ENCODE assay signal across 16 mouse cellular contexts in the genomic region with DNA sequence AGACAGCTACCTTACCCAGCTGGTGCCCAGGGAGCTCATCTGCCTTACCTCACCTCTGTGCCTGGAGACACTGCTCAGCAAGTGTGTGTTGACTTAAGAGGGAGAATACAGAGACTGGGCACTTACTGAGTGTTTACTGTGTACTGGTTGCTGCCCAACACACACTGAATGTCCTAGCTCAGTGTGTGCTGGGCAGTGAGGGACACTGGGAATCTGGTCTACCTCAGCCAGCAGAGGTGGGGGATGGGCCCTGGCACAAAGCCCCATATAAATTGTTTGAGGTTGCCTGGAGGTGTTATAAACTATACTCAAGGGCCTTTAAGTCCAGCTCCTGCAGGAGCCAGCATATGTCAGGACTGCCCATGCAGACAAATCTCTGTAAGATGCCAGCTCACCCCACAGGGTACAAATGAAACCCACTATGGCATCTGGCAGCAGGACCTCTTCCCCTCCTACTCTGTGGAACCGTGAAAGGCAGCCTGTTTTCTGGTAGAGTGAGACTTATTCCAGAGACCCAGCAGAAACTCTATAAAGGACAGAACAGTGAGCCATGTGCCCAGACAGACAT. TPM values are rescaled to one million over a fixed set of nuclear protein-coding genes. Genes with fewer than 3 reads are reported as not detected.
DNase-seq lines count a peak whose midpoint lies in the region; ATAC-seq and TF ChIP-seq lines count a peak whose summit lies in the region.
"Had no signal": no experiment of that assay in that cellular context is flagged by ENCODE, and none has a peak within 500 bp of the region (broad histone marks: within the 10 kb centered on the region; RNA-seq: fewer than 3 reads in every experiment).

No protein-coding gene starts in this region.

- H3K27me3 ChIP-seq in hindbrain, embryonic 12.5 days, result 0 out of 2 replicates have a peak, but pooled peaks cover 5% of the 10 kb centered on the region
- no peaks in the 10 kb centered on the region for H3K27me3 ChIP-seq in hindbrain, embryonic 11.5 days (ENCODE audit: control insufficient read depth, insufficient read depth, low read length)

- no peak for TF ChIP-seq POLR2A in brain, embryonic 14.5 days (IDR thresholded peaks at IDR 0.05; ENCODE audit: borderline replicate concordance, extremely low read depth, insufficient read depth, insufficient read length, poor library complexity, severe bottlenecking)

- ATAC-seq in hindbrain, embryonic 12.5 days (ENCODE audit: low FRiP score), result no peak
- ATAC-seq in hindbrain, embryonic 11.5 days (ENCODE audit: low FRiP score), result no peak

- H3K4me2 ChIP-seq in hindbrain, embryonic 12.5 days (replicated peaks), result no peak overlapping the region
- no peak overlapping the region for H3K4me2 ChIP-seq in hindbrain, embryonic 11.5 days (replicated peaks; ENCODE audit: low read depth, low read length)
- H3K4me2 ChIP-seq: embryonic facial prominence, embryonic 13.5 days; heart, embryonic 13.5 days; limb, embryonic 15.5 days had no signal

- no peak for DNase-seq in hindbrain, embryonic 11.5 days (ENCODE audit: low spot score)
- DNase-seq in MN1 (ENCODE audit: low spot score), result peak; percentile 32
- DNase-seq in brain, embryonic 14.5 days (ENCODE audit: low read depth), result peak; percentile 46
- DNase-seq in kidney, postnatal 25 days, result peak; percentile 55 to 70
- no peak for DNase-seq in natural killer cell, adult 2 months (ENCODE audit: low spot score in 2 of 2)
- DNase-seq in layer of hippocampus, adult 11-12 months (ENCODE audit: low spot score), result no peak
- DNase-seq in thymus, postnatal 10 days (ENCODE audit: low spot score in 2 of 2), result no peak
- DNase-seq: cerebellum, adult 9-11 months; layer of hippocampus, adult 9-11 months; right cerebral cortex, adult 18-20 months had no signal

- H3K9ac ChIP-seq in hindbrain, embryonic 12.5 days, result peak overlapping the region; percentile 18; the same call in 1 of the 2 replicates
- H3K9ac ChIP-seq in hindbrain, embryonic 11.5 days (ENCODE audit: low read depth, low read length), result no peak overlapping the region
- H3K9ac ChIP-seq: embryonic facial prominence, embryonic 13.5 days; heart, embryonic 13.5 days; limb, embryonic 15.5 days had no signal

- no peak overlapping the region for H3K4me3 ChIP-seq in hindbrain, embryonic 12.5 days
- no peak overlapping the region for H3K4me3 ChIP-seq in hindbrain, embryonic 11.5 days (ENCODE audit: low read depth, low read length)
- H3K4me3 ChIP-seq: embryonic facial prominence, embryonic 13.5 days; heart, embryonic 13.5 days; limb, embryonic 15.5 days; megakaryocyte, embryonic 14.5 days; myocyte had no signal

- H3K4me1 ChIP-seq in hindbrain, embryonic 12.5 days, result peaks cover 14% of the 10 kb centered on the region; the same call in 1 of the 2 replicates
- no peaks in the 10 kb centered on the region for H3K4me1 ChIP-seq in hindbrain, embryonic 11.5 days (replicated peaks; ENCODE audit: control insufficient read depth, insufficient read depth, low read length)

- 67% methylated on average over 1 of the region's 1 CpGs for whole genome bisulfite sequencing in hindbrain, embryonic 12.5 days
- 93% methylated on average over 1 of the region's 1 CpGs for WGBS in hindbrain, embryonic 11.5 days

- no peaks in the 10 kb centered on the region for H3K9me3 ChIP-seq in hindbrain, embryonic 12.5 days (replicated peaks)
- H3K9me3 ChIP-seq in hindbrain, embryonic 11.5 days (ENCODE audit: control insufficient read depth, low read length), result no peaks in the 10 kb centered on the region
- H3K9me3 ChIP-seq: embryonic facial prominence, embryonic 13.5 days; heart, embryonic 13.5 days; limb, embryonic 15.5 days; megakaryocyte, embryonic 14.5 days had no signal

- no peak overlapping the region for H3K27ac ChIP-seq in hindbrain, embryonic 12.5 days
- no peak overlapping the region for H3K27ac ChIP-seq in hindbrain, embryonic 11.5 days (ENCODE audit: low read depth, low read length)
- H3K27ac ChIP-seq: embryonic facial prominence, embryonic 13.5 days; heart, embryonic 13.5 days; limb, embryonic 15.5 days had no signal

- TF ChIP-seq CTCF in brain, embryonic 14.5 days (IDR thresholded peaks at IDR 0.05; ENCODE audit: borderline replicate concordance, extremely low read depth, insufficient read depth, insufficient read length), result no peak

- H3K36me3 ChIP-seq in hindbrain, embryonic 12.5 days, result no peaks in the 10 kb centered on the region
- no peaks in the 10 kb centered on the region for H3K36me3 ChIP-seq in hindbrain, embryonic 11.5 days (ENCODE audit: control insufficient read depth, insufficient read depth, low read length)
- H3K36me3 ChIP-seq: embryonic facial prominence, embryonic 13.5 days; heart, embryonic 13.5 days; limb, embryonic 15.5 days had no signal

RNA-seq across cellular contexts. Expression of a gene that starts 2.7 kb away (rescaled TPM):
- polyA plus RNA-seq in hindbrain, embryonic 12.5 days (2016; fragmentation: Nextera tagmentation; extraction: Ambion mirVana), result 0.13 and 0.15 TPM in 2 replicates
- polyA plus RNA-seq in hindbrain, embryonic 11.5 days (2014; fragmentation: Nextera tagmentation; extraction: Ambion mirVana), result not detected in 2 replicates
- polyA plus RNA-seq in brain, embryonic 14.5 days (2012; rRNA removed), result 0.40 and 0.49 TPM in 2 replicates

RNA-seq across cellular contexts. Expression of a gene that starts 17.6 kb away (rescaled TPM):
- polyA plus RNA-seq in hindbrain, embryonic 12.5 days (2016; fragmentation: Nextera tagmentation; extraction: Ambion mirVana), result 0.48 and 2.7 TPM in 2 replicates
- 0.57 and 0.78 TPM in 2 replicates for polyA plus RNA-seq in hindbrain, embryonic 11.5 days (2014; fragmentation: Nextera tagmentation; extraction: Ambion mirVana)
- 0.55 and 0.72 TPM in 2 replicates for polyA plus RNA-seq in brain, embryonic 14.5 days (2012; rRNA removed)

RNA-seq across cellular contexts. Expression of a gene that starts 35.9 kb away (rescaled TPM):
- polyA plus RNA-seq in hindbrain, embryonic 12.5 days (2016; fragmentation: Nextera tagmentation; extraction: Ambion mirVana), result 11.6 and 12.4 TPM in 2 replicates
- 6.0 and 7.2 TPM in 2 replicates for polyA plus RNA-seq in hindbrain, embryonic 11.5 days (2014; fragmentation: Nextera tagmentation; extraction: Ambion mirVana)
- 38.8 and 51.4 TPM in 2 replicates for polyA plus RNA-seq in brain, embryonic 14.5 days (2012; rRNA removed)

RNA-seq across cellular contexts. Expression of a gene that starts 44.2 kb away (rescaled TPM):
- polyA plus RNA-seq in hindbrain, embryonic 12.5 days (2016; fragmentation: Nextera tagmentation; extraction: Ambion mirVana), result 2.9 and 4.4 TPM in 2 replicates
- polyA plus RNA-seq in hindbrain, embryonic 11.5 days (2014; fragmentation: Nextera tagmentation; extraction: Ambion mirVana), result 2.4 and 4.0 TPM in 2 replicates
- 2.7 and 2.9 TPM in 2 replicates for polyA plus RNA-seq in brain, embryonic 14.5 days (2012; rRNA removed)
- polyA plus RNA-seq: heart, embryonic 13.5 days had no signal

Comparison
In these comparisons a context has a peak if more than half of its experiments do, and no peak if none do; other contexts are left out.
1. DNase-seq: peak in MN1 (single experiment), brain, embryonic 14.5 days (single experiment) and kidney, postnatal 25 days (2 of 2); none in hindbrain, embryonic 11.5 days (single experiment), natural killer cell, adult 2 months (0 of 2), layer of hippocampus, adult 11-12 months (single experiment) and thymus, postnatal 10 days (0 of 2).